10 mouse cellular contexts compared by ENCODE assay signal in genomic region chr2:33129005-33129404, GRCm38 (mm10). TPM values are rescaled to one million over a fixed set of nuclear protein-coding genes. Genes with fewer than 3 reads are reported as not detected.
A peak's percentile ranks its signal among the peaks of the same experiment; 100 is the strongest.
DNase-seq lines count a peak whose midpoint lies in the region; ATAC-seq and TF ChIP-seq lines count a peak whose summit lies in the region.
"Had no signal": no experiment of that assay in that cellular context is flagged by ENCODE, and none has a peak within 500 bp of the region (broad histone marks: within the 10 kb centered on the region; RNA-seq: fewer than 3 reads in every experiment).

No protein-coding gene starts in this region.

- no peak for TF ChIP-seq CTCF in E14TG2a.4 (conservative IDR thresholded peaks at IDR 0.05; ENCODE audit: low read length)
- no peak for TF ChIP-seq CTCF in cortical plate, adult 2 months (IDR thresholded peaks at IDR 0.05; ENCODE audit: extremely low read depth, insufficient read depth, low read length)
- no peak for TF ChIP-seq CTCF in hindbrain, postnatal 0 days (IDR thresholded peaks at IDR 0.05; ENCODE audit: low read depth)

- WGBS in hindbrain, embryonic 10.5 days = 68% methylated on average over 2 of the region's 2 CpGs
- WGBS in hindbrain, embryonic 11.5 days = 71% methylated on average over 2 of the region's 2 CpGs
- 69% methylated on average over 2 of the region's 2 CpGs for WGBS in hindbrain, postnatal 0 days

- H3K4me1 ChIP-seq in hindbrain, embryonic 10.5 days (replicated peaks) = peaks cover 34% of the 10 kb centered on the region
- H3K4me1 ChIP-seq in hindbrain, embryonic 11.5 days (replicated peaks; ENCODE audit: control insufficient read depth, insufficient read depth, low read length) = peaks cover 2% of the 10 kb centered on the region; the same call in 1 of the 2 replicates
- H3K4me1 ChIP-seq in E14TG2a.4 (replicated peaks; ENCODE audit: low read depth, low read length) = peaks cover 32% of the 10 kb centered on the region
- H3K4me1 ChIP-seq in cortical plate, adult 2 months (ENCODE audit: control insufficient read depth, insufficient read depth, low read length) = peaks cover 5% of the 10 kb centered on the region
- peaks cover 10% of the 10 kb centered on the region for H3K4me1 ChIP-seq in hindbrain, postnatal 0 days (ENCODE audit: insufficient read depth, low read length)

- H3K27me3 ChIP-seq in hindbrain, embryonic 10.5 days (ENCODE audit: insufficient read depth, poor library complexity, severe bottlenecking) = peaks cover 41% of the 10 kb centered on the region
- peaks cover 15% of the 10 kb centered on the region for H3K27me3 ChIP-seq in hindbrain, embryonic 11.5 days (ENCODE audit: control insufficient read depth, insufficient read depth, low read length)
- H3K27me3 ChIP-seq in E14TG2a.4 (ENCODE audit: insufficient read depth, low read length) = peaks cover 18% of the 10 kb centered on the region
- H3K27me3 ChIP-seq in hindbrain, postnatal 0 days (ENCODE audit: insufficient read depth, low read length) = no peaks in the 10 kb centered on the region

- no peak overlapping the region for H3K9ac ChIP-seq in hindbrain, embryonic 11.5 days (ENCODE audit: low read depth, low read length)
- H3K9ac ChIP-seq in hindbrain, postnatal 0 days (replicated peaks; ENCODE audit: low read length) = no peak overlapping the region; the same call in 1 of the 2 replicates

- H3K4me2 ChIP-seq in hindbrain, embryonic 11.5 days (replicated peaks; ENCODE audit: low read depth, low read length) = no peak overlapping the region; the same call in 1 of the 2 replicates
- H3K4me2 ChIP-seq in hindbrain, postnatal 0 days (ENCODE audit: low read depth, low read length) = peak overlapping the region; percentile 98

- ATAC-seq in hindbrain, embryonic 11.5 days (ENCODE audit: low FRiP score) = no peak
- no peak for ATAC-seq in hindbrain, postnatal 0 days

- no peak overlapping the region for H3K27ac ChIP-seq in hindbrain, embryonic 10.5 days
- H3K27ac ChIP-seq in hindbrain, embryonic 11.5 days (ENCODE audit: low read depth, low read length) = no peak overlapping the region
- H3K27ac ChIP-seq in cortical plate, adult 2 months (ENCODE audit: insufficient read depth, low read length) = no peak overlapping the region
- H3K27ac ChIP-seq in hindbrain, postnatal 0 days = no peak overlapping the region
- H3K27ac ChIP-seq: liver, embryonic 15.5 days had no signal

- DNase-seq in hindbrain, embryonic 10.5 days (ENCODE audit: low spot score) = no peak
- no peak for DNase-seq in hindbrain, embryonic 11.5 days (ENCODE audit: low spot score)
- no peak for DNase-seq in hindbrain, postnatal 0 days (ENCODE audit: low spot score)
- DNase-seq in layer of hippocampus, adult 18-20 months (ENCODE audit: low spot score in 2 of 2) = no peak
- no peak for DNase-seq in thymus, adult 18-20 months
- DNase-seq in lung, postnatal 4 days = no peak

- peak overlapping the region; percentile 87; the same call in 1 of the 2 replicates for H3K4me3 ChIP-seq in hindbrain, embryonic 10.5 days
- H3K4me3 ChIP-seq in hindbrain, embryonic 11.5 days (ENCODE audit: low read depth, low read length) = no peak overlapping the region
- peak overlapping the region; percentile 94 for H3K4me3 ChIP-seq in E14TG2a.4 (replicated peaks; ENCODE audit: low read length)
- H3K4me3 ChIP-seq in cortical plate, adult 2 months (ENCODE audit: insufficient read depth, low read length) = peak overlapping the region; percentile 45
- H3K4me3 ChIP-seq in hindbrain, postnatal 0 days (ENCODE audit: low read length) = peak overlapping the region; percentile 78

- no peaks in the 10 kb centered on the region for H3K9me3 ChIP-seq in hindbrain, embryonic 10.5 days
- no peaks in the 10 kb centered on the region for H3K9me3 ChIP-seq in hindbrain, embryonic 11.5 days (ENCODE audit: control insufficient read depth, low read length)
- no peaks in the 10 kb centered on the region for H3K9me3 ChIP-seq in E14TG2a.4 (ENCODE audit: low read length)
- H3K9me3 ChIP-seq in hindbrain, postnatal 0 days (ENCODE audit: low read length) = no peaks in the 10 kb centered on the region
- H3K9me3 ChIP-seq: heart, embryonic 10.5 days; liver, embryonic 15.5 days had no signal

- no peak for TF ChIP-seq POLR2A in cortical plate, adult 2 months (IDR thresholded peaks at IDR 0.05; ENCODE audit: extremely low read depth, insufficient read depth, low read length)

- no peaks in the 10 kb centered on the region for H3K36me3 ChIP-seq in hindbrain, embryonic 10.5 days
- no peaks in the 10 kb centered on the region for H3K36me3 ChIP-seq in hindbrain, embryonic 11.5 days (ENCODE audit: control insufficient read depth, insufficient read depth, low read length)
- H3K36me3 ChIP-seq in E14TG2a.4 (ENCODE audit: insufficient read depth, low read length) = peaks cover 8% of the 10 kb centered on the region; the same call in 1 of the 2 replicates
- no peaks in the 10 kb centered on the region for H3K36me3 ChIP-seq in hindbrain, postnatal 0 days (ENCODE audit: insufficient read depth, low read length)
- H3K36me3 ChIP-seq: heart, embryonic 10.5 days; liver, embryonic 15.5 days had no signal

RNA-seq across cellular contexts. Expression of gene Garnl3, which starts 2.4 kb away (rescaled TPM):
- 9.6 and 14.5 TPM in 2 replicates for polyA plus RNA-seq in hindbrain, embryonic 10.5 days (2016; fragmentation: Nextera tagmentation; extraction: Ambion mirVana)
- 14.3 and 18.5 TPM in 2 replicates for polyA plus RNA-seq in hindbrain, embryonic 11.5 days (2014; fragmentation: Nextera tagmentation; extraction: Ambion mirVana)
- polyA plus RNA-seq in cortical plate, adult 2 months (2012; rRNA removed) = 123 and 124 TPM in 2 replicates
- 96.9 and 105 TPM in 2 replicates for total RNA-seq in hindbrain, postnatal 0 days (2014; rRNA removed)
- 56.1 and 57.0 TPM in 2 replicates for polyA plus RNA-seq in hindbrain, postnatal 0 days (2015; fragmentation: Nextera tagmentation; extraction: Ambion mirVana)
- 10 to 100 TPM; 28.7 to 37.6 TPM for total RNA-seq in layer of hippocampus, adult 18-20 months (2021)
